Mouse (Mus musculus): ENCODE results near the gene Sdccag8. TPM values are rescaled to one million over a fixed set of nuclear protein-coding genes. Genes with fewer than 3 reads are reported as not detected.

Sdccag8 gene
- polyA plus RNA-seq (2015; fragmentation: Nextera tagmentation; extraction: Ambion mirVana) = 12.2 and 14.4 TPM in 2 replicates

GRCm38 (mm10) chr1:176814591-176815062 is at the start of gene Sdccag8:
Gene Sdccag8, plus strand, starts transcription at chr1:176814660.
- H3K4me1 ChIP-seq = peaks cover 13% of the 10 kb centered on the region
- peak within 1 kb of the TSS; percentile 97 for H3K27ac ChIP-seq
- peak within 1 kb of the TSS; percentile 91 for H3K4me3 ChIP-seq
- H3K9ac ChIP-seq = peak within 1 kb of the TSS; percentile 87
- peak within 1 kb of the TSS; percentile 65 for H3K4me2 ChIP-seq
- no peaks in the 10 kb centered on the region for H3K27me3 ChIP-seq
- peak; percentile 96 for ATAC-seq (ENCODE audit: borderline replicate concordance, extremely low read depth, low FRiP score, low TSS enrichment)
- WGBS = under 1% methylated on average over 25 of the region's 25 CpGs
- H3K9me3 ChIP-seq = no peaks in the 10 kb centered on the region
- H3K36me3 ChIP-seq = no peaks in the 10 kb centered on the region

GRCm38 (mm10) chr1:176774533-176774932 is 39.9 kb upstream of the Sdccag8 start:
- ATAC-seq (ENCODE audit: borderline replicate concordance, extremely low read depth, low FRiP score, low TSS enrichment) = no peak
- Histone ChIP-seq H3K4me2 (no peak overlapping the region), H3K4me3 (no peak overlapping the region), H3K9me3 (no peaks in the 10 kb centered on the region), H3K9ac (no peak overlapping the region), H3K27me3 (no peaks in the 10 kb centered on the region), H3K4me1 (no peaks in the 10 kb centered on the region), H3K36me3 (peaks cover 26% of the 10 kb centered on the region), H3K27ac (no peak overlapping the region)
- 83% methylated on average over 4 of the region's 4 CpGs for WGBS

GRCm38 (mm10) chr1:176789326-176789725 is 25.1 kb upstream of the Sdccag8 start:
- WGBS = 83% methylated on average over 7 of the region's 7 CpGs
- H3K9me3 ChIP-seq = no peaks in the 10 kb centered on the region
- no peak overlapping the region for H3K27ac ChIP-seq
- no peak overlapping the region for H3K4me3 ChIP-seq
- no peak overlapping the region for H3K9ac ChIP-seq
- no peaks in the 10 kb centered on the region for H3K4me1 ChIP-seq
- H3K4me2 ChIP-seq = no peak overlapping the region
- H3K27me3 ChIP-seq = no peaks in the 10 kb centered on the region
- H3K36me3 ChIP-seq = no peaks in the 10 kb centered on the region
- ATAC-seq (ENCODE audit: borderline replicate concordance, extremely low read depth, low FRiP score, low TSS enrichment) = no peak

GRCm38 (mm10) chr1:176792175-176792574 is 22.3 kb upstream of the Sdccag8 start:
- H3K9me3 ChIP-seq = no peaks in the 10 kb centered on the region
- no peaks in the 10 kb centered on the region for H3K4me1 ChIP-seq
- H3K36me3 ChIP-seq = no peaks in the 10 kb centered on the region
- no peaks in the 10 kb centered on the region for H3K27me3 ChIP-seq
- H3K4me3 ChIP-seq = no peak overlapping the region
- ATAC-seq (ENCODE audit: borderline replicate concordance, extremely low read depth, low FRiP score, low TSS enrichment) = no peak
- H3K27ac ChIP-seq = no peak overlapping the region
- H3K4me2 ChIP-seq = no peak overlapping the region
- 78% methylated on average over 1 of the region's 1 CpGs for WGBS
- H3K9ac ChIP-seq = no peak overlapping the region

- Histone ChIP-seq H3K27me3 (no peaks in the 10 kb centered on the region), H3K9me3 (no peaks in the 10 kb centered on the region), H3K36me3 (no peaks in the 10 kb centered on the region), H3K9ac (no peak overlapping the region), H3K27ac (no peak overlapping the region), H3K4me1 (peaks cover 8% of the 10 kb centered on the region), H3K4me2 (no peak overlapping the region), H3K4me3 (no peak overlapping the region)
- no peak for ATAC-seq (ENCODE audit: borderline replicate concordance, extremely low read depth, low FRiP score, low TSS enrichment)
Measured at GRCm38 (mm10) chr1:176798673-176799072, 15.8 kb upstream of the Sdccag8 start.

- 5% methylated on average over 2 of the region's 2 CpGs for WGBS
- Histone ChIP-seq H3K4me2 (no peak overlapping the region), H3K27me3 (no peaks in the 10 kb centered on the region), H3K4me3 (no peak overlapping the region), H3K9ac (no peak overlapping the region), H3K4me1 (peaks cover 8% of the 10 kb centered on the region), H3K27ac (peak overlapping the region; percentile 26; the same call in 1 of the 2 replicates), H3K9me3 (no peaks in the 10 kb centered on the region), H3K36me3 (no peaks in the 10 kb centered on the region)
- ATAC-seq (ENCODE audit: borderline replicate concordance, extremely low read depth, low FRiP score, low TSS enrichment) = peak; percentile 86; the same call in 1 of the 2 replicates
Measured at GRCm38 (mm10) chr1:176800728-176801365, 13.6 kb upstream of the Sdccag8 start.

- Histone ChIP-seq H3K9ac (no peak overlapping the region), H3K27ac (no peak overlapping the region), H3K9me3 (no peaks in the 10 kb centered on the region), H3K4me1 (peaks cover 3% of the 10 kb centered on the region; the same call in 1 of the 2 replicates), H3K4me3 (no peak overlapping the region), H3K27me3 (no peaks in the 10 kb centered on the region), H3K4me2 (no peak overlapping the region), H3K36me3 (no peaks in the 10 kb centered on the region)
- ATAC-seq (ENCODE audit: borderline replicate concordance, extremely low read depth, low FRiP score, low TSS enrichment) = no peak
Measured at GRCm38 (mm10) chr1:176810161-176810560, 4.3 kb upstream of the Sdccag8 start.

- H3K4me3 ChIP-seq = peak overlapping the region; percentile 91; the same call in 1 of the 2 replicates
- H3K27ac ChIP-seq = no peak overlapping the region
- no peaks in the 10 kb centered on the region for H3K27me3 ChIP-seq
- peak overlapping the region; percentile 65 for H3K4me2 ChIP-seq
- H3K9me3 ChIP-seq = no peaks in the 10 kb centered on the region
- peaks cover 3% of the 10 kb centered on the region; the same call in 1 of the 2 replicates for H3K4me1 ChIP-seq
- no peak for ATAC-seq (ENCODE audit: borderline replicate concordance, extremely low read depth, low FRiP score, low TSS enrichment)
- WGBS = 72% methylated on average over 3 of the region's 3 CpGs
- H3K9ac ChIP-seq = no peak overlapping the region
- H3K36me3 ChIP-seq = no peaks in the 10 kb centered on the region
Measured at GRCm38 (mm10) chr1:176811892-176812291, 2.6 kb upstream of the Sdccag8 start.

GRCm38 (mm10) chr1:176812491-176813291 is 1.8 kb upstream of the Sdccag8 start:
- 13% methylated on average over 11 of the region's 11 CpGs for WGBS
- H3K36me3 ChIP-seq = no peaks in the 10 kb centered on the region
- peak overlapping the region; percentile 91 for H3K4me3 ChIP-seq
- H3K4me2 ChIP-seq = peak overlapping the region; percentile 65
- ATAC-seq (ENCODE audit: borderline replicate concordance, extremely low read depth, low FRiP score, low TSS enrichment) = no peak
- H3K4me1 ChIP-seq = peaks cover 3% of the 10 kb centered on the region; the same call in 1 of the 2 replicates
- H3K9ac ChIP-seq = peak overlapping the region; percentile 87
- no peaks in the 10 kb centered on the region for H3K9me3 ChIP-seq
- no peaks in the 10 kb centered on the region for H3K27me3 ChIP-seq
- H3K27ac ChIP-seq = peak overlapping the region; percentile 97

- under 1% methylated on average over 50 of the region's 75 CpGs for WGBS
- ATAC-seq (ENCODE audit: borderline replicate concordance, extremely low read depth, low FRiP score, low TSS enrichment) = peak; percentile 58
- H3K27ac ChIP-seq = peak overlapping the region; percentile 97
Measured at GRCm38 (mm10) chr1:176813292-176814035, 996 bp upstream of the Sdccag8 start.

GRCm38 (mm10) chr1:176814036-176814420 is 432 bp upstream of the Sdccag8 start, which contains the start of gene Cep170:
Gene Cep170, minus strand, starts transcription at chr1:176814067.
- peak; percentile 95 for ATAC-seq (ENCODE audit: borderline replicate concordance, extremely low read depth, low FRiP score, low TSS enrichment)
- Histone ChIP-seq H3K27me3 (no peaks in the 10 kb centered on the region), H3K4me2 (peak within 1 kb of the TSS; percentile 65), H3K4me1 (peaks cover 13% of the 10 kb centered on the region), H3K36me3 (no peaks in the 10 kb centered on the region), H3K9me3 (no peaks in the 10 kb centered on the region), H3K4me3 (peak within 1 kb of the TSS; percentile 91), H3K9ac (peak within 1 kb of the TSS; percentile 87), H3K27ac (peak within 1 kb of the TSS; percentile 97)
- under 1% methylated on average over 28 of the region's 28 CpGs for WGBS

More at GRCm38 (mm10) chr1:176813292-176814035, 996 bp upstream of the Sdccag8 start:
- H3K9ac ChIP-seq = peak overlapping the region; percentile 87
- no peaks in the 10 kb centered on the region for H3K9me3 ChIP-seq
- H3K4me2 ChIP-seq = peak overlapping the region; percentile 65
- peaks cover 9% of the 10 kb centered on the region for H3K4me1 ChIP-seq
- peak overlapping the region; percentile 91 for H3K4me3 ChIP-seq
- H3K27me3 ChIP-seq = no peaks in the 10 kb centered on the region
- no peaks in the 10 kb centered on the region for H3K36me3 ChIP-seq

Measured in lung, embryonic 15.5 days (tissue).